Mouse (Mus musculus): ENCODE data around the gene Cep128.

DNA sequence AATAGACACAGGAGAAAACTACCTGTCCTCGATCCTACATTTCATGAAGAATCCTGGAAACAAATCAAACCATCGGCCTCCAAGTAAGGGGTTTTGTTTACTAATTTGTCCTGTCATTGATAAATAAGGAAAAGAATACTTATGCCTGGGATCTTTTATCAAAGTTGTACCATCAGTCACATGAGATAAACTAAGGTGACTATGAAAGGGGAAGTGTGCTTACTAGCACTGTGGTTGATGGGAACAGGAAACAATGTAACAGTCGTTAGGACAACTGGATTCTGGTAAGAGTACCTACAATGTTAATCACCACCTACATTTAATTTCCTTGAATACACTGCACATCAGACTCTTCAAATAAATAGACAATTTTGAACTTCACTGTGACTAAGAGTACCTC lies 15.0 kb downstream of the Cep128 start:
- TF ChIP-seq CTCF (IDR thresholded peaks at IDR 0.05; ENCODE audit: low read depth) (no peak), EP300 (optimal IDR thresholded peaks at IDR 0.05) (no peak)
